Mouse (Mus musculus): Measurements from ENCODE around the gene Ahdc1.
"Not testable (repeated sequence)": the region's sequence is repeated elsewhere in the genome, so short reads cannot be mapped to it uniquely, and the experiment has no call there.

The Ahdc1 gene

GRCm38 (mm10) chr4:132993553-132993952, 17.5 kb upstream of the Ahdc1 start:
- no peak for DNase-seq (ENCODE audit: low spot score)

- DNase-seq (ENCODE audit: low spot score), result no peak
Measured at GRCm38 (mm10) chr4:132997469-132998237, 13.4 kb upstream of the Ahdc1 start.

GRCm38 (mm10) chr4:133002896-133003295, 8.2 kb upstream of the Ahdc1 start:
- DNase-seq (ENCODE audit: low spot score), result no peak

GRCm38 (mm10) chr4:133003316-133004018, 7.6 kb upstream of the Ahdc1 start:
- DNase-seq (ENCODE audit: low spot score), result no peak

GRCm38 (mm10) chr4:133005233-133005632, 5.8 kb upstream of the Ahdc1 start:
- DNase-seq (ENCODE audit: low spot score), result peak; percentile 72

- not testable (repeated sequence) for DNase-seq (ENCODE audit: low spot score)
Measured at GRCm38 (mm10) chr4:133005885-133006451, 5.1 kb upstream of the Ahdc1 start.

- DNase-seq (ENCODE audit: low spot score), result peak; percentile 95
Measured at GRCm38 (mm10) chr4:133007513-133008380, 3.3 kb upstream of the Ahdc1 start.

GRCm38 (mm10) chr4:133009131-133009530, 1.9 kb upstream of the Ahdc1 start:
- peak; percentile 55 for DNase-seq (ENCODE audit: low spot score)

GRCm38 (mm10) chr4:133009676-133010075, 1.4 kb upstream of the Ahdc1 start:
- DNase-seq (ENCODE audit: low spot score), result no peak

GRCm38 (mm10) chr4:133010611-133011010, 449 bp upstream of the Ahdc1 start:
- DNase-seq (ENCODE audit: low spot score), result peak; percentile 43

GRCm38 (mm10) chr4:133011821-133012775, 1.0 kb downstream of the Ahdc1 start:
- DNase-seq (ENCODE audit: low spot score), result peak; percentile 71

GRCm38 (mm10) chr4:133012776-133013265, 1.8 kb downstream of the Ahdc1 start:
- DNase-seq (ENCODE audit: low spot score), result peak; percentile 70

GRCm38 (mm10) chr4:133013266-133013891, 2.3 kb downstream of the Ahdc1 start:
- peak; percentile 56 for DNase-seq (ENCODE audit: low spot score)

GRCm38 (mm10) chr4:133014088-133014487, 3.0 kb downstream of the Ahdc1 start:
- no peak for DNase-seq (ENCODE audit: low spot score)

GRCm38 (mm10) chr4:133014896-133015709, 4.0 kb downstream of the Ahdc1 start:
- no peak for DNase-seq (ENCODE audit: low spot score)

GRCm38 (mm10) chr4:133015710-133016651, 4.9 kb downstream of the Ahdc1 start:
- DNase-seq (ENCODE audit: low spot score), result no peak

- DNase-seq (ENCODE audit: low spot score), result no peak
Measured at GRCm38 (mm10) chr4:133016677-133017415, 5.8 kb downstream of the Ahdc1 start.
